Mouse (Mus musculus) hindbrain, embryonic 16.5 days (tissue): ENCODE measurements around the gene Grcc10. TPM values are rescaled to one million over a fixed set of nuclear protein-coding genes. Genes with fewer than 3 reads are reported as not detected.

Source experiments
- microRNA counts: library from miRNA; unstranded; fragments of <30 nt; microRNA quantifications from one replicate; lab custom pipeline; 2016
- microRNA-seq: library from miRNA; unstranded; fragments of <30 nt; microRNA quantifications from one replicate; pipeline ENCODE4, GENCODE M21; 2017
- polyA plus RNA-seq: library from polyadenylated mRNA; unstranded; fragments of >200 nt; fragmentation: Nextera tagmentation; extraction: Ambion mirVana; gene quantifications from 2 replicates; pipeline ENCODE4 v1.2.1, GENCODE M21; 2015

Grcc10 gene
- polyA plus RNA-seq, 1 experiment from 2014 or later: 645 TPM

MicroRNA genes within 50 kb of the gene (microRNA counts, 519-probe panel; counts per million panel counts)
- microRNA mmu-miR-141 (lab: Ali Mortazavi, UCI) (855 counts per million, percentile 4 among the panel's probes with 10 or more counts), microRNA mmu-miR-200c (lab: Ali Mortazavi, UCI) (1,977 counts per million, percentile 27 among the panel's probes with 10 or more counts)

Small RNA genes within 50 kb of the gene (microRNA-seq; reads per million reads assigned to microRNA genes)
- gene Mir141 (9.6 reads per million, percentile 26 among the genes with 10 or more reads in this experiment), gene Mir200c (46.7 reads per million, percentile 39 among the genes with 10 or more reads in this experiment)

Other genes starting within 250 kb of the Grcc10 start
- 0.26 and 0.39 TPM in 2 replicates for gene C1rl, start 248.3 kb downstream of the Grcc10 start, polyA plus RNA-seq
- 0.23 and 0.70 TPM in 2 replicates for gene C1ra, start 229.0 kb downstream of the Grcc10 start, polyA plus RNA-seq
- gene C1s1, start 199.0 kb downstream of the Grcc10 start, polyA plus RNA-seq: 0.49 and 1.3 TPM in 2 replicates
- 0.09 TPM in 1 of 2 replicates, not detected in the other for gene C1rb, start 171.1 kb downstream of the Grcc10 start, polyA plus RNA-seq
- 0.10 TPM in 1 of 2 replicates, not detected in the other for gene C1s2, start 105.3 kb downstream of the Grcc10 start, polyA plus RNA-seq
- 51.1 and 53.7 TPM in 2 replicates for gene Lpcat3, start 78.3 kb downstream of the Grcc10 start, polyA plus RNA-seq
- gene Emg1, start 29.2 kb downstream of the Grcc10 start, polyA plus RNA-seq: 104 and 108 TPM in 2 replicates
- gene Phb2, start 29.0 kb downstream of the Grcc10 start, polyA plus RNA-seq: 249 and 250 TPM in 2 replicates
- gene Ptpn6, start 2.7 kb downstream of the Grcc10 start, polyA plus RNA-seq: 4.8 and 4.9 TPM in 2 replicates
- gene Gm45234, start 14.6 kb upstream of the Grcc10 start, polyA plus RNA-seq: not detected in 2 replicates
- gene Atn1, start 15.2 kb upstream of the Grcc10 start, polyA plus RNA-seq: 24.7 and 28.5 TPM in 2 replicates
- 192 and 210 TPM in 2 replicates for gene Eno2, start 28.3 kb upstream of the Grcc10 start, polyA plus RNA-seq
- gene Lrrc23, start 38.4 kb upstream of the Grcc10 start, polyA plus RNA-seq: 4.0 and 5.3 TPM in 2 replicates
- 9.2 and 10.3 TPM in 2 replicates for gene Spsb2, start 67.3 kb upstream of the Grcc10 start, polyA plus RNA-seq
- 544 and 601 TPM in 2 replicates for gene Tpi1, start 72.9 kb upstream of the Grcc10 start, polyA plus RNA-seq
- 220 and 232 TPM in 2 replicates for gene Usp5, start 88.1 kb upstream of the Grcc10 start, polyA plus RNA-seq
- 34.2 and 38.5 TPM in 2 replicates for gene Cdca3, start 88.2 kb upstream of the Grcc10 start, polyA plus RNA-seq
- 1.0 and 1.1 TPM in 2 replicates for gene Gnb3, start 98.9 kb upstream of the Grcc10 start, polyA plus RNA-seq
- 7.5 and 16.2 TPM in 2 replicates for gene P3h3, start 116.4 kb upstream of the Grcc10 start, polyA plus RNA-seq
- gene Gpr162, start 122.6 kb upstream of the Grcc10 start, polyA plus RNA-seq: 30.9 and 32.9 TPM in 2 replicates
- gene Cd4, start 146.8 kb upstream of the Grcc10 start, polyA plus RNA-seq: 0.26 and 0.27 TPM in 2 replicates
- gene Lag3, start 170.3 kb upstream of the Grcc10 start, polyA plus RNA-seq: 3.0 and 3.6 TPM in 2 replicates
- gene Ptms, start 178.7 kb upstream of the Grcc10 start, polyA plus RNA-seq: 609 and 678 TPM in 2 replicates
- gene Mlf2, start 190.0 kb upstream of the Grcc10 start, polyA plus RNA-seq: 574 and 587 TPM in 2 replicates
- gene Cops7a, start 224.2 kb upstream of the Grcc10 start, polyA plus RNA-seq: 107 TPM in 2 replicates